Mouse (Mus musculus) kidney, adult 2 months (tissue): Measurements from ENCODE around the gene Cdh13.

Experiments
- CTCF ChIP-seq: fragments of 200-500 bp; conservative IDR thresholded peaks from 2 replicates; pipeline ENCODE4 v1.5.1; 2011; ENCODE audit warnings: low read depth, mild to moderate bottlenecking, control low read depth, low read length, moderate library complexity, mixed read lengths; ENCODE audit not compliant: insufficient read depth, insufficient read length
- POLR2A ChIP-seq: fragments of 200-500 bp; IDR thresholded peaks from one replicate; pipeline ENCODE4 v1.6.1; 2011; ENCODE audit warnings: low read depth, low read length, control low read depth

DNA sequence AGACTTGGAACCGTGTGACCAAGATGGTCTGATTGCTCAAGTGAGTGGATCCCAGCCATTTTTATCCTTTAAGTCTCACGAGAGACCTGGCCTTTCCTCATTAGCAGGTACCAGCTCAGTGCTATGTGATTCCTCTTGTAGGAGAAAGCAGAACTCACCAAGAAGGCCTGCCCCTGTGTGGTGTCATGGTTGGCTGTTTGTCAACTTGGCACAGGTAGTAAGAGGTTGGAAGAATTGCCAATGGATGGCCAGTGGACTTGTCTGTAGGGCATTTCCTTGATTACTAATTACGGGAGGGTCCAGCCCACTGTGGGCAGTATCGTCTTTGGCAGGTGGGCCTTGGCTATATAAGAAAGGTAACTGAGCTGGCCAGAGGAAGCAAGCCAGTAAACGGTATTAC is 281.7 kb downstream of the Cdh13 start:
- TF ChIP-seq CTCF (no peak), POLR2A (no peak)
